Mouse (Mus musculus) activated CD4-positive, CD25-positive, alpha-beta regulatory T cell, adult 9 weeks (primary cell): Measurements from ENCODE around the gene Pabpc6. TPM values are rescaled to one million over a fixed set of nuclear protein-coding genes. Genes with fewer than 3 reads are reported as not detected.

Source experiments
- polyA plus RNA-seq: library from polyadenylated mRNA; unstranded; fragments of 100-300 nt; shearing (Covaris generic); gene quantifications from one replicate; pipeline ENCODE4 v1.2.1, GENCODE M21; 2017

The Pabpc6 gene
- polyA plus RNA-seq: not detected

GRCm38 (mm10) chr17:9669283-9669905, at the start of gene Pabpc6:
Gene Pabpc6 (minus strand): TSS chr17:9669717.

Other genes starting within 250 kb of the Pabpc6 start
- gene Gm17728, start 247.7 kb downstream of the Pabpc6 start, polyA plus RNA-seq: not detected